Mouse (Mus musculus) heart, embryonic 10.5 days (tissue): ENCODE results near the gene Cttnbp2nl. TPM values are rescaled to one million over a fixed set of nuclear protein-coding genes. Genes with fewer than 3 reads are reported as not detected.
A peak's percentile ranks its signal among the peaks of the same experiment; 100 is the strongest.

Experiments
- DNase-seq: peaks from one replicate; pipeline ENCODE4 v3.0.0-alpha.2; 2017; ENCODE audit warnings: low spot score
- H3K27ac ChIP-seq: fragments of 300-500 bp; sonication (generic); 2 replicates; pipeline ENCODE4 v1.5.1; 2016; ENCODE audit warnings: mild to moderate bottlenecking
- H3K27me3 ChIP-seq: fragments of 300-500 bp; sonication (generic); 2 replicates; pipeline ENCODE4 v1.6.1; 2016; ENCODE audit warnings: mild to moderate bottlenecking; ENCODE audit not compliant: poor library complexity, insufficient read depth, severe bottlenecking
- H3K36me3 ChIP-seq: fragments of 300-500 bp; sonication (generic); 2 replicates; pipeline ENCODE4 v1.6.1; 2016; ENCODE audit warnings: mild to moderate bottlenecking, moderate library complexity
- H3K4me1 ChIP-seq: fragments of 300-500 bp; sonication (generic); 2 replicates; pipeline ENCODE4 v1.6.1; 2016; ENCODE audit warnings: mild to moderate bottlenecking
- H3K4me3 ChIP-seq: fragments of 300-500 bp; sonication (generic); 2 replicates; pipeline ENCODE4 v1.5.1; 2016; ENCODE audit warnings: mild to moderate bottlenecking, moderate library complexity
- H3K9me3 ChIP-seq: fragments of 300-500 bp; sonication (generic); 2 replicates; pipeline ENCODE4 v1.6.1; 2016; ENCODE audit warnings: mild to moderate bottlenecking, moderate library complexity
- WGBS: fragments of 180-500 bp; shearing (Covaris S2); methylation state at CpG from one replicate; pipeline ENCODE4 v1.1.7; 2016; 5-methylcytosine and 5-hydroxymethylcytosine counted together
- polyA plus RNA-seq: library from polyadenylated mRNA; unstranded; fragments of >200 nt; fragmentation: Nextera tagmentation; extraction: Ambion mirVana; gene quantifications from 2 replicates; pipeline ENCODE4 v1.2.1, GENCODE M21; 2016

Cttnbp2nl gene
- polyA plus RNA-seq, 1 experiment from 2014 or later, result 35.9 TPM

DNA sequence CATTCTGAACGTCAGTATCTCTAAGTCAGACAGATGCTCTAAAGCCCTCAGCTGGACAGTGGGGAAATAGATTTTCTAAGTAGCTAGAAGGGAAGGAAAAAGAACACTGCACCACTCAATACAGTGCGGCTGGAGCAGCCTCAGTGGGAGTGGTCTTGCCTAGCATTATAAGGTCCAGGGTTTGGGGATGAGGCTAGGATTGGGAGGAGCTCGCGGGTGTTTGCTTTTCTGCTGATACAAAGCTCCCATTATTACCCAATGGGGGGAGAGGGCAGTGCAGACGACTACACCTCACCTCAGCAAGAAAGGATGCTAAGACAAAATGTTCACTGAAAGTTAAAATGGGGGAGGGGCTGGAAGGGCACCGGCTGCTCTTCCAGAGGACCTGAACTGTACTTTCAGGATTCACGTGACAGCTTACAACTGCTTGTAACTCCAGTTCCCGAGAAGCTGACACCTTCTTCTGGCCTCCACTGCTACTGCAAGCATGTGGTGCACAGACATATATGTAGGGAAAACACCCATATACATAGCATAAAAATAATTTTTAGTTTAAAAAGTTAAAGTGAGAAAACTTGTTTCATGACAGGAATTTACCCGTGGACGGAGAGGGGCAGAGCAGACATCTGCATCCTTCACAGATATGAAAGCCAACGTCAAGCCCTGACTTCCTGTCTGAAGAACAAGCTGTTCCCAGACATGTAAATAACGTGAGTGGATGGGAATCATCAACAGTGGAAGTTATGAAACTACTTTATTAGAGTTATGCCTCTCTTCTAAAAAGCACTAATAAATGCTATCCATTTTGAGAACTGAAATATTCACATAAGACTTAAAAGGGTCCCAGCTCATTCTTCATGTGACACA is 32.9 kb downstream of the Cttnbp2nl start:
- H3K9me3 ChIP-seq, result no peaks in the 10 kb centered on the region
- peaks cover 72% of the 10 kb centered on the region for H3K4me1 ChIP-seq
- peaks cover 30% of the 10 kb centered on the region for H3K36me3 ChIP-seq
- WGBS, result 40% methylated on average over 12 of the region's 12 CpGs
- H3K4me3 ChIP-seq, result no peak overlapping the region
- H3K27me3 ChIP-seq, result no peaks in the 10 kb centered on the region
- DNase-seq, result no peak
- H3K27ac ChIP-seq, result peak overlapping the region; percentile 36; the same call in 1 of the 2 replicates

GRCm38 (mm10) chr3:105018783-105019105 is 34.2 kb downstream of the Cttnbp2nl start:
- Histone ChIP-seq H3K4me1 (peaks cover 79% of the 10 kb centered on the region), H3K27ac (peak overlapping the region; percentile 64)
- WGBS, result 75% methylated on average over 6 of the region's 6 CpGs

DNA sequence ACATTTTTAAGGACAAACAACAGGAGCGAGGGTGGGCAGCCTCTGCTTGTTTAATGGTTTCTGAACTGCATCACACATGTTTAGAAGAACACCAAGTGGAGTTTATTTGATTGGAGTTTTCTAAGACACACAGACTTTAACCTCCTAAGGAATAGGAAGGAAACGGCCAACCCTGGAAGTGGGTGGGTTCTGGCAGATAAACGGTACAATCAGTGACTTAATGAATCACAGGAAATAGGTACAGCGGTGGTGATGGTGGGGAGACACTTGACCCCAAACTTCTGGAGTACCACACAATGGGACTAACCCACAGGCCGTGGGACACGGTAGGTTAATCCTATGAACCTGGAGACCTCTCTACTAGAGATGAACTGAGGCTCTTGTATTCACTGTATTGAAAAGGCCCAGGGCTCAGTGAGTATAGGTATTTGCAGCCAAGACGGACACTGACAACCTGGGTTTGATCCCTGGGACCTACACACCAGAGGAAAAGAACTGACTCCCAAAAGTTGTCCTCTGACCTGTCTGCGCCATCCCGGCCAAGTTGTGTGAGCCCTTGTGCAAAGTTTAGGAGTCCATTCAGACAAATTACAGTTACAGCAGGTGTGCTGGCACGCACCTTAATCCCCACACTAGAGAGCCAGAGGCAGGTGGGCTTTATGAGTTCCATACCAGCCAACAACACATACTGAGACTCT is 34.7 kb downstream of the Cttnbp2nl start:
- H3K27me3 ChIP-seq, result no peaks in the 10 kb centered on the region
- DNase-seq, result no peak
- peaks cover 80% of the 10 kb centered on the region for H3K4me1 ChIP-seq
- no peak overlapping the region for H3K4me3 ChIP-seq
- H3K27ac ChIP-seq, result 0 out of 2 replicates have a peak overlapping the region, but pooled peaks have one; percentile 36
- H3K9me3 ChIP-seq, result no peaks in the 10 kb centered on the region
- 67% methylated on average over 10 of the region's 10 CpGs for WGBS
- peaks cover 21% of the 10 kb centered on the region for H3K36me3 ChIP-seq

More at GRCm38 (mm10) chr3:105018783-105019105, 34.2 kb downstream of the Cttnbp2nl start:
- H3K4me3 ChIP-seq, result no peak overlapping the region
- DNase-seq, result no peak
- no peaks in the 10 kb centered on the region for H3K9me3 ChIP-seq
- H3K36me3 ChIP-seq, result peaks cover 23% of the 10 kb centered on the region
- no peaks in the 10 kb centered on the region for H3K27me3 ChIP-seq

- H3K4me1 ChIP-seq, result peaks cover 83% of the 10 kb centered on the region
- 33% methylated on average over 8 of the region's 8 CpGs for WGBS
- H3K36me3 ChIP-seq, result peaks cover 14% of the 10 kb centered on the region; the same call in 1 of the 2 replicates
- H3K4me3 ChIP-seq, result no peak overlapping the region
- peak overlapping the region; percentile 62; the same call in 1 of the 2 replicates for H3K27ac ChIP-seq
- H3K9me3 ChIP-seq, result no peaks in the 10 kb centered on the region
- H3K27me3 ChIP-seq, result no peaks in the 10 kb centered on the region
- DNase-seq, result no peak
Measured at GRCm38 (mm10) chr3:105017314-105017713, 35.6 kb downstream of the Cttnbp2nl start.

- H3K4me3 ChIP-seq, result no peak overlapping the region
- peaks cover 75% of the 10 kb centered on the region for H3K4me1 ChIP-seq
- H3K27me3 ChIP-seq, result no peaks in the 10 kb centered on the region
- no peaks in the 10 kb centered on the region for H3K9me3 ChIP-seq
- peak overlapping the region; percentile 62; the same call in 1 of the 2 replicates for H3K27ac ChIP-seq
- H3K36me3 ChIP-seq, result peaks cover 19% of the 10 kb centered on the region; the same call in 1 of the 2 replicates
- no peak for DNase-seq
- 66% methylated on average over 7 of the region's 7 CpGs for WGBS
Measured at GRCm38 (mm10) chr3:105016204-105016603, 36.7 kb downstream of the Cttnbp2nl start.

DNA sequence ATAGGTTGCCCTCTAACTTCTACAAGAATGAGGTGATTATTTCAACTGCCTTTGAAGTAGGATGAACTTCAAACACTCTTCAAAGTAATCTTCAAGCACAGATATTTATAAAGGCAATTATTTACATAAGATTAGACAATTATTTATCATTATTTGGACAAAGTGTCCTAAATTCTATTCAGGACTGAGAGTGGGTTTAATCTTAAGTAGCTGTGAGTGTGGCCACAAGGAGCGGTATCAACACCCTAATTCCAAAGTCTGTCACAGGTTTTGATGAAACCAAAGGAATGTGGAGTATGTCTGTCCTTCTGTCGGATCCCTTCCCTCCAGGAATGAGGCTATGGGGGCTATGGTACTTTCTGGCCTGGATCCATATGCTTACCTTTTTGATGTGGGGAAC is 38.0 kb downstream of the Cttnbp2nl start:
- Histone ChIP-seq H3K4me3 (no peak overlapping the region), H3K9me3 (no peaks in the 10 kb centered on the region), H3K4me1 (peaks cover 62% of the 10 kb centered on the region), H3K27ac (no peak overlapping the region), H3K27me3 (no peaks in the 10 kb centered on the region), H3K36me3 (peaks cover 31% of the 10 kb centered on the region)
- whole genome bisulfite sequencing, result 50% methylated on average over 2 of the region's 2 CpGs
- DNase-seq, result no peak

GRCm38 (mm10) chr3:105012696-105013313 is 40.1 kb downstream of the Cttnbp2nl start:
- H3K27me3 ChIP-seq, result no peaks in the 10 kb centered on the region
- H3K4me1 ChIP-seq, result peaks cover 45% of the 10 kb centered on the region
- peaks cover 46% of the 10 kb centered on the region for H3K36me3 ChIP-seq
- no peak for DNase-seq
- H3K27ac ChIP-seq, result no peak overlapping the region
- no peaks in the 10 kb centered on the region for H3K9me3 ChIP-seq
- no peak overlapping the region for H3K4me3 ChIP-seq
- 79% methylated on average over 7 of the region's 7 CpGs for WGBS

DNA sequence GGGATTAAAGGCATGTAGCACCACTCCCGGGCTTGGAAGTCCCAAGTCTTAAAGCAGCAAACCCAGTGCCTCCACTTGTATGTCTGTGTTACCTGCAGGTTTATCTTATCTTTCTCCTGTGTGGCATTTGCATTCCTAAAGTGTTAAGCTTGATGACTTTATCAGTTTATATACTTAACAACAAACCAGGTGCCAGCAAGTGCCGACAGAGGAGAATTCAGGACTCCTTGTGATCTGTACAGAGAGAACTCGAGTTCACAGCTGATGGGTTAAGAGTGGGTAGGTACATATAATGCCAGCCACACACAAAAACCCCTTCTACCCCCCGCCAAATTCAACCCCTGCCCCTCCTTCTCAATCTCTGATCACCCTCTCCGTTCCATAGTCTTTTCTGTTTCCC is 41.1 kb downstream of the Cttnbp2nl start:
- Histone ChIP-seq H3K27ac (no peak overlapping the region), H3K36me3 (peaks cover 56% of the 10 kb centered on the region)

GRCm38 (mm10) chr3:105010681-105011339 is 42.1 kb downstream of the Cttnbp2nl start:
- no peaks in the 10 kb centered on the region for H3K9me3 ChIP-seq
- H3K27ac ChIP-seq, result no peak overlapping the region
- peaks cover 27% of the 10 kb centered on the region for H3K4me1 ChIP-seq
- no peak for DNase-seq
- peaks cover 66% of the 10 kb centered on the region for H3K36me3 ChIP-seq
- no peak overlapping the region for H3K4me3 ChIP-seq
- 89% methylated on average over 11 of the region's 11 CpGs for WGBS
- H3K27me3 ChIP-seq, result no peaks in the 10 kb centered on the region

More for the DNA sequence above, 41.1 kb downstream of the Cttnbp2nl start:
- WGBS, result 52% methylated on average over 5 of the region's 5 CpGs
- Histone ChIP-seq H3K4me1 (peaks cover 38% of the 10 kb centered on the region), H3K9me3 (no peaks in the 10 kb centered on the region), H3K4me3 (no peak overlapping the region), H3K27me3 (no peaks in the 10 kb centered on the region)
- no peak for DNase-seq

DNA sequence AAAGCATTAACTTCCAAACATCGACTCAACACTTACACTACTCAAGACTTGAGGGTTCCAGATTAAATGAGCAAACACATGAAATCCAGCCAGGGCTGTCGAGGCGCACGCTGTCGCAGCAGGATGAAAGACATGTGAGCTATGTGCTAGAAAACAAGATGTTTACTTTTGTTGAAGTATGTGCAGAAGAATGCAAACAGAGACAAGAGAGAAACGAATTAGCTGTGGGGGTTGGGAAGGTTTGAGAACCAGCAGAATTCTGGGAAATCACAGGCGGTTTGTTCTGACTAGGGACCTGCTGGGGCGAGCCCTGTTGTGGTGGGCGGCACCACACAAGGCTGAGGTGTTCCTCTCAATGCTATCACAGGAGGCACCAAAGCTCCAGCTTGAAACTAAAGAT is 44.9 kb downstream of the Cttnbp2nl start:
- H3K4me1 ChIP-seq, result peaks cover 9% of the 10 kb centered on the region
- no peak for DNase-seq
- 78% methylated on average over 9 of the region's 9 CpGs for WGBS
- H3K36me3 ChIP-seq, result peaks cover 91% of the 10 kb centered on the region
- H3K9me3 ChIP-seq, result no peaks in the 10 kb centered on the region
- no peak overlapping the region for H3K4me3 ChIP-seq
- no peaks in the 10 kb centered on the region for H3K27me3 ChIP-seq
- H3K27ac ChIP-seq, result no peak overlapping the region

GRCm38 (mm10) chr3:105006101-105006500 is 46.8 kb downstream of the Cttnbp2nl start:
- WGBS, result 92% methylated on average over 6 of the region's 6 CpGs
- Histone ChIP-seq H3K4me3 (no peak overlapping the region), H3K27ac (no peak overlapping the region), H3K27me3 (no peaks in the 10 kb centered on the region), H3K4me1 (peaks cover 13% of the 10 kb centered on the region), H3K9me3 (no peaks in the 10 kb centered on the region), H3K36me3 (peaks cover 88% of the 10 kb centered on the region)
- DNase-seq, result no peak

DNA sequence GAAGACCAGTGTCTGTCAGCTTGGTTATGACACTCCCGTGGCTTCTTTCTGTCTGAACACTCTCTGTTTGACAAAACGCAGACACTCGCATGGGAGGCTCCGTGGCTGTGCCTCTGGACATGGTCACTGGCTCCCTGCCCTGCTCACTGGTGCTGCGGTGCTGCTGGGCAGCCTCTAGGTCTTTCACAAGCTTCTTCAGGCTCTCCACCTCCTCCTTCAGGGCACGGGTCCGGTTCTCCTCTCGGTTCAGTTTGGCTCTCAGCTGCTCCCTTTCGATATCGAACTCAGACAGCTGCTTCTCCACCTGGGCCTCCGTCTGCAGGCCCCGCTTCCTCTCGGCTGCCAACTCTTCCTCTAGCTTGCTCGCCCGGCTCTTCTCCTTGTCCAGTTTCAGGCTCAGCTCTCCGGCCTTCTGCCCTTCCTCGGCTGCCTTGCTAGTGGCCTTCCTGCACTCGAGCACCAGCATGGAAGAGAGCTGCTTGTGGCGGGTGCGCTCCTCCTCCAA is 47.3 kb downstream of the Cttnbp2nl start:
- Histone ChIP-seq H3K9me3 (no peaks in the 10 kb centered on the region), H3K36me3 (peaks cover 84% of the 10 kb centered on the region), H3K27ac (no peak overlapping the region), H3K27me3 (no peaks in the 10 kb centered on the region), H3K4me3 (no peak overlapping the region), H3K4me1 (peaks cover 18% of the 10 kb centered on the region)
- DNase-seq, result no peak
- 87% methylated on average over 20 of the region's 20 CpGs for WGBS
